Mouse (Mus musculus) bone marrow, adult 2 months (tissue): ENCODE results near the gene Rcc1l. TPM values are rescaled to one million over a fixed set of nuclear protein-coding genes. Genes with fewer than 3 reads are reported as not detected.

Experiments
- H3K27ac ChIP-seq: fragments of 200-500 bp; 2 replicates; pipeline ENCODE4 v1.5.1; 2012; ENCODE audit warnings: low read depth, mild to moderate bottlenecking, control low read depth, inconsistent platforms, low read length; ENCODE audit not compliant: control insufficient read depth, poor library complexity, insufficient read depth
- H3K4me1 ChIP-seq: fragments of 200-500 bp; 2 replicates; pipeline ENCODE4 v1.6.1; 2011; ENCODE audit warnings: low read length; ENCODE audit not compliant: control insufficient read depth, insufficient read depth
- H3K4me3 ChIP-seq: fragments of 200-500 bp; replicated peaks from 2 replicates; pipeline ENCODE3; 2011; ENCODE audit warnings: mild to moderate bottlenecking, low read depth, low read length, control low read depth; ENCODE audit not compliant: control insufficient read depth
- CTCF ChIP-seq: fragments of 200-500 bp; IDR thresholded peaks from 2 replicates; pipeline ENCODE4 v1.5.1; 2011; ENCODE audit warnings: low read length, control low read depth; ENCODE audit not compliant: control insufficient read depth, insufficient read depth
- POLR2A ChIP-seq: fragments of 200-500 bp; IDR thresholded peaks from 2 replicates; pipeline ENCODE4 v1.6.1; 2011; ENCODE audit warnings: low read depth, mild to moderate bottlenecking, control low read depth, low read length, borderline replicate concordance; ENCODE audit not compliant: control insufficient read depth
- WGBS: fragments of 180-500 bp; shearing (Covaris S2); methylation state at CpG from one replicate; pipeline ENCODE4 v1.1.7; 2018; 5-methylcytosine and 5-hydroxymethylcytosine counted together
- polyA plus RNA-seq: library from polyadenylated mRNA; stranded (reverse); fragments of >200 nt; gene quantifications from 2 replicates; pipeline ENCODE4 v1.2.4, GENCODE M21; 2011; ENCODE audit warnings: low replicate concordance; ENCODE audit not compliant: missing spikeins, insufficient read depth, insufficient read length

Rcc1l gene
- polyA plus RNA-seq, result 10.4 and 12.5 TPM in 2 replicates

- TF ChIP-seq CTCF, result no peak
- TF ChIP-seq POLR2A, result peak; percentile 62; the same call in 1 of the 2 replicates
- Histone ChIP-seq H3K27ac (no peak within 1 kb of the TSS; the same call in 1 of the 2 replicates), H3K4me1 (no peaks in the 10 kb centered on the region; the same call in 1 of the 2 replicates), H3K4me3 (peak within 1 kb of the TSS; percentile 64)
- WGBS, result 1% methylated on average over 72 of the region's 72 CpGs
Measured at GRCm38 (mm10) chr5:134176169-134176881, at the start of gene Rcc1l. TSS of gene Rcc1l (minus strand) at chr5:134176774.

GRCm38 (mm10) chr5:134225110-134225901 lies 48.7 kb upstream of the Rcc1l start:
- TF ChIP-seq POLR2A, result no peak
- no peak for TF ChIP-seq CTCF
- Histone ChIP-seq H3K27ac (peak overlapping the region; percentile 36), H3K4me1 (peaks cover 4% of the 10 kb centered on the region), H3K4me3 (peak overlapping the region; percentile 56)
- WGBS, result 33% methylated on average over 30 of the region's 30 CpGs

- TF ChIP-seq POLR2A (no peak), CTCF (no peak)
- 34% methylated on average over 36 of the region's 36 CpGs for WGBS
- Histone ChIP-seq H3K27ac (peak overlapping the region; percentile 34), H3K4me1 (peaks cover 4% of the 10 kb centered on the region), H3K4me3 (no peak overlapping the region)
Measured at GRCm38 (mm10) chr5:134221708-134222150, 45.2 kb upstream of the Rcc1l start.

GRCm38 (mm10) chr5:134221278-134221677 lies 44.7 kb upstream of the Rcc1l start:
- peak overlapping the region; percentile 34; the same call in 1 of the 2 replicates for H3K27ac ChIP-seq
- TF ChIP-seq CTCF (no peak), POLR2A (no peak)
- no peak overlapping the region for H3K4me3 ChIP-seq
- 43% methylated on average over 4 of the region's 4 CpGs for WGBS
- H3K4me1 ChIP-seq, result peaks cover 4% of the 10 kb centered on the region

GRCm38 (mm10) chr5:134217900-134218299 lies 41.3 kb upstream of the Rcc1l start:
- peak overlapping the region; percentile 19; the same call in 1 of the 2 replicates for H3K27ac ChIP-seq
- TF ChIP-seq POLR2A (no peak), CTCF (no peak)
- 91% methylated on average over 7 of the region's 7 CpGs for WGBS

GRCm38 (mm10) chr5:134214021-134214806 lies 37.6 kb upstream of the Rcc1l start:
- 9% methylated on average over 12 of the region's 12 CpGs for WGBS
- peak overlapping the region; percentile 81 for H3K27ac ChIP-seq
- TF ChIP-seq POLR2A (no peak), CTCF (no peak)
- H3K4me1 ChIP-seq, result peaks cover 8% of the 10 kb centered on the region
- H3K4me3 ChIP-seq, result no peak overlapping the region

More at GRCm38 (mm10) chr5:134217900-134218299, 41.3 kb upstream of the Rcc1l start:
- peaks cover 6% of the 10 kb centered on the region for H3K4me1 ChIP-seq
- H3K4me3 ChIP-seq, result no peak overlapping the region

GRCm38 (mm10) chr5:134209931-134210554 lies 33.5 kb upstream of the Rcc1l start:
- Histone ChIP-seq H3K4me1 (peaks cover 8% of the 10 kb centered on the region), H3K27ac (no peak overlapping the region), H3K4me3 (no peak overlapping the region)
- WGBS, result 63% methylated on average over 11 of the region's 11 CpGs
- TF ChIP-seq CTCF (no peak), POLR2A (no peak)
